Mouse (Mus musculus) limb, embryonic 11.5 days (tissue): ENCODE measurements around the gene Kif13a. TPM values are rescaled to one million over a fixed set of nuclear protein-coding genes. Genes with fewer than 3 reads are reported as not detected.

ENCODE experiments used
- ATAC-seq: fragments of 200-750 bp; cut with Nextera tagmentation; 2 replicates; pipeline ENCODE4 v1.8.0; 2017; ENCODE audit warnings: low read depth; ENCODE audit not compliant: insufficient number of reproducible peaks, low FRiP score, low TSS enrichment
- DNase-seq: peaks from one replicate; pipeline ENCODE4 v3.0.0-alpha.2; 2015; ENCODE audit warnings: low spot score
- H3K27ac ChIP-seq: fragments of 300-500 bp; sonication (generic); replicated peaks from 2 replicates; pipeline ENCODE4 v1.5.1; 2014; ENCODE audit warnings: low read depth, mild to moderate bottlenecking, low read length
- H3K27me3 ChIP-seq: fragments of 300-500 bp; sonication (generic); 2 replicates; pipeline ENCODE4 v1.6.1; 2014; ENCODE audit warnings: mild to moderate bottlenecking, low read length, mixed read lengths; ENCODE audit not compliant: control insufficient read depth, insufficient read depth
- H3K36me3 ChIP-seq: fragments of 300-500 bp; sonication (generic); 2 replicates; pipeline ENCODE4 v1.6.1; 2014; ENCODE audit warnings: mild to moderate bottlenecking, low read length, moderate library complexity, mixed read lengths; ENCODE audit not compliant: control insufficient read depth, insufficient read depth
- H3K4me1 ChIP-seq: fragments of 300-500 bp; sonication (generic); 2 replicates; pipeline ENCODE4 v1.6.1; 2014; ENCODE audit warnings: low read length, mixed read lengths; ENCODE audit not compliant: control insufficient read depth, insufficient read depth
- H3K4me2 ChIP-seq: fragments of 300-500 bp; sonication (generic); 2 replicates; pipeline ENCODE4 v1.6.1; 2014; ENCODE audit warnings: low read depth, mild to moderate bottlenecking, moderate library complexity; ENCODE audit not compliant: severe bottlenecking
- H3K4me3 ChIP-seq: fragments of 300-500 bp; sonication (generic); 2 replicates; pipeline ENCODE4 v1.5.1; 2014; ENCODE audit warnings: low read depth, low read length
- H3K9ac ChIP-seq: fragments of 300-500 bp; sonication (generic); 2 replicates; pipeline ENCODE4 v1.6.1; 2014; ENCODE audit warnings: mild to moderate bottlenecking, low read length
- H3K9me3 ChIP-seq: fragments of 300-500 bp; sonication (generic); 2 replicates; pipeline ENCODE4 v1.6.1; 2016; ENCODE audit warnings: low read length; ENCODE audit not compliant: control insufficient read depth
- WGBS: fragments of 180-500 bp; shearing (Covaris S2); extraction: QIAGEN DNeasy Blood & Tissue Kit; methylation state at CpG from one replicate; pipeline ENCODE4 v1.1.7; 2014; 5-methylcytosine and 5-hydroxymethylcytosine counted together
- polyA plus RNA-seq: library from polyadenylated mRNA; unstranded; fragments of >200 nt; fragmentation: Nextera tagmentation; extraction: Ambion mirVana; gene quantifications from 2 replicates; pipeline ENCODE4 v1.2.1, GENCODE M21; 2014

Gene Kif13a
- polyA plus RNA-seq, 1 experiment from 2014 or later: 14.2 TPM

DNA sequence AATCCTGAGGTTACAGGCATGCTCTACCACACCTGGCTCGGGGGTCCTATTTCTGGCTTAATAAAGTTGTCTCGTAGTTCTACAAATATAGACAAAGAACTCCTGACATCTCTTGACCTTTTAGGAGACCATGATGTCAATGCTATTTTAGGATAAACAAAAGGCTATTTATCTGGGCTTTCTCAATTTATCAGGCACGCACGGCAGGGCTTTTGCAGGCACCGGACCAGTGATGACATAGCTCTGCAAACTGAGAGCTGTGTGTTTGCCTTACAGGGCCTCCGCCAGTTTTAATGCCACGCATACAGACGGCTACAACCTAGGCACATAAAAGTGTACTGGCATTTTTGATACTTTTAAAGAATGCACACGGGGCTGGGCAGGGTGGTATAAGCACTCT lies 118.0 kb downstream of the Kif13a start:
- Histone ChIP-seq H3K4me2 (no peak overlapping the region), H3K27ac (no peak overlapping the region), H3K9me3 (no peaks in the 10 kb centered on the region), H3K9ac (no peak overlapping the region), H3K4me1 (no peaks in the 10 kb centered on the region), H3K36me3 (peaks cover 4% of the 10 kb centered on the region; the same call in 1 of the 2 replicates), H3K4me3 (no peak overlapping the region), H3K27me3 (no peaks in the 10 kb centered on the region)
- ATAC-seq: no peak
- 88% methylated on average over 9 of the region's 9 CpGs for WGBS
- DNase-seq: no peak

DNA sequence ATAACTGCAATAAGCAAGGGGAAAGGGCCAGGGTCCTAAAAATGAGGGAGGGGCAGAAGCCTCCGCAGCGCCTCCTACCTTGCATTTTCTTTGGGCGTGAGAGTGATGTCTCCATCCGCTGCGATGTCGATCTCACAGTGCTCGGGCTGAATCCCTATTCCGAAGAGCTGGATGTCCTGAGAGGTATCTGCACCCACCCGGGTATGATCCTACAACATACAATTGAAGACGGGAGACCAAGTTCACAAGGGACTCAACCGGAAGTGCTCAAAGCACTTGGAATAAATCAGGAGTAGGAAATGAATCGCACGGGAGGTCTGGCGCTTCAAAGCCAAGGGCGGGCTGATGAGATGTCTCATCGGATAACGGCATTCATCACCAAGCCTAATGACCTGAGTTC lies 119.1 kb downstream of the Kif13a start:
- DNase-seq (no peak), ATAC-seq (no peak)
- H3K36me3 ChIP-seq: peaks cover 4% of the 10 kb centered on the region; the same call in 1 of the 2 replicates
- no peak overlapping the region for H3K27ac ChIP-seq
- no peak overlapping the region for H3K4me3 ChIP-seq
- no peaks in the 10 kb centered on the region for H3K27me3 ChIP-seq
- no peak overlapping the region for H3K9ac ChIP-seq
- no peaks in the 10 kb centered on the region for H3K9me3 ChIP-seq
- WGBS: 96% methylated on average over 17 of the region's 17 CpGs
- H3K4me2 ChIP-seq: no peak overlapping the region
- no peaks in the 10 kb centered on the region for H3K4me1 ChIP-seq

DNA sequence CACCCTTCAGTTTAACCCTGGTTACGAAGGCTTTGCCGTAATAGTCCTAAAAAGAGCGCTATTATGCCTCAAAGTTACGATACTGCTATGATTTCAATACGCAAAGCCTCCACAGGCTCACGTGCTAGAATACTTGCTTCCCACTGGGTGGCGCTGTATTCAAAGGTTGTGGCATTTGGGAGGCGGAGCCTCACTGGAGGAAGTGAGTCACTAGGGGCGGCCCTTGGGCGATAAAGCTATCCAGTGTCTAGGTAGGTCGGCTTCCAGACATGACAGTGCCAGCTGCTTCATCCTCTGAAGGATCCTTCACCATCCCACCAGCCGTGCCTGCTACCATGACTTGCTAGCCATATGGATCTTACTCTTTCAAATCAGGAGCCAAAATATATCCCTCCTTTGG lies 119.6 kb downstream of the Kif13a start:
- no peak for ATAC-seq
- Histone ChIP-seq H3K27ac (no peak overlapping the region), H3K4me1 (no peaks in the 10 kb centered on the region), H3K4me3 (no peak overlapping the region), H3K4me2 (no peak overlapping the region), H3K9ac (no peak overlapping the region), H3K36me3 (peaks cover 4% of the 10 kb centered on the region; the same call in 1 of the 2 replicates), H3K27me3 (no peaks in the 10 kb centered on the region), H3K9me3 (no peaks in the 10 kb centered on the region)
- DNase-seq: peak; percentile 44
- 88% methylated on average over 12 of the region's 12 CpGs for WGBS

DNA sequence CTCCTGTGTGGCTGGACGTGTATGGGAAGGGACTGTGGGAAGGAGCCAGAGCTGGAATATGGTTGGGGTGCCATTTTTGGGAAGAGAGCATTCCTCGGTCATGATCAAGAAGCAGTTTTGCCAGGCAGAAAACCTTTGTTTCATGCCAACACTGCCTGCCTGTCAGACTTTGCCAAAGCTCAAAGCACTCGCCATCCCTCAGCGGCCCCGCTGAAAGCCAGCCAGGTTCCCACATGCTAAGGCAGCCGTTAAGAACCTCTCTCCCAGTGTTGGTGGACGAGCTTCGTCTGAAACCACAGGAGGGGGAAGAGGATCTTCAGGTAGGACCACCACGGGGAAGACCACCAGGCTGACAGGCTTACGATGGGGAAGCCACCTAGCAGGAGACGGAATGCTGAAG lies 121.8 kb downstream of the Kif13a start:
- Histone ChIP-seq H3K4me2 (no peak overlapping the region), H3K27ac (no peak overlapping the region), H3K9ac (no peak overlapping the region), H3K9me3 (no peaks in the 10 kb centered on the region), H3K27me3 (no peaks in the 10 kb centered on the region), H3K36me3 (peaks cover 4% of the 10 kb centered on the region; the same call in 1 of the 2 replicates), H3K4me1 (no peaks in the 10 kb centered on the region), H3K4me3 (no peak overlapping the region)
- ATAC-seq (no peak), DNase-seq (no peak)
- WGBS: 90% methylated on average over 11 of the region's 11 CpGs

DNA sequence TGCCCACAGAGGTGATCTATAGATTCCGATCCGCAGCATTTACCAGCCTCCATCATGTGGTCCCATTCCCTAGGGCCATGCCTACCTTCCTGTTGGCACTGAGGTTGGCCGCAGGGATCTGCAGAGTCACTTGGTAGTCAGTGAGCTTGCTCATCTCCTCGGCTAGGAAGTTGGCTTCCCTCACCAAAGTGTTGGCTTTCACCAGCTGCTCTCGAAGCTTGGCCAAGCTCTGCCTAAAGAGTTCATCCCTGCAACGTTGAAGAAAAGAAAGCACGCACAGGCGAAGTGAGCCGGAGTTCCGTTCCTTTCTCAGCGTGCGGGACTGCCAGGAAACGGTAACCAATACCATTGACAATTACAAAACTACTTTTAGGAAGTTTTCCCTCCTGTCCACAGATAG lies 128.5 kb downstream of the Kif13a start:
- no peaks in the 10 kb centered on the region for H3K36me3 ChIP-seq
- no peak overlapping the region for H3K9ac ChIP-seq
- no peaks in the 10 kb centered on the region for H3K9me3 ChIP-seq
- no peaks in the 10 kb centered on the region for H3K27me3 ChIP-seq
- H3K4me2 ChIP-seq: no peak overlapping the region
- H3K4me1 ChIP-seq: no peaks in the 10 kb centered on the region
- DNase-seq: no peak
- H3K27ac ChIP-seq: no peak overlapping the region
- no peak for ATAC-seq
- H3K4me3 ChIP-seq: no peak overlapping the region
- WGBS: 96% methylated on average over 13 of the region's 13 CpGs

DNA sequence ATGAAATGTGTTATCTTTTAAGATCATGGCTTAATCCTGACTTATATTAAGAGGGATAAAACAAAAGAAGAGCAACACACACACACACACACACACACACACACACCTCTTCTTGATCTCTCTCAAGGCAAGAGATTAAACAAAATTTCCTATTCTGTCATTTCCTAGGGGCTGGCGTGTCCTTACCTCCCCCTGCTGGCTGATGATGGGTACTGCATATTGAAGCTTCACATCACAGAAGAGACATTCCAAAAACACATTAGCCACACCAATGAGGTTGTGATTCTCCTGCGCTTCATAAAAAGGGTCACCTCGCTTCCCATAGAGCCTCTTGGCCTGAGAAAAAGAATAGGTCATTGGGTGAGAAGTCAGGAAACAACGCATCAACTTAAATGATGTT lies 131.5 kb downstream of the Kif13a start:
- 35% methylated on average over 4 of the region's 4 CpGs for WGBS

DNA sequence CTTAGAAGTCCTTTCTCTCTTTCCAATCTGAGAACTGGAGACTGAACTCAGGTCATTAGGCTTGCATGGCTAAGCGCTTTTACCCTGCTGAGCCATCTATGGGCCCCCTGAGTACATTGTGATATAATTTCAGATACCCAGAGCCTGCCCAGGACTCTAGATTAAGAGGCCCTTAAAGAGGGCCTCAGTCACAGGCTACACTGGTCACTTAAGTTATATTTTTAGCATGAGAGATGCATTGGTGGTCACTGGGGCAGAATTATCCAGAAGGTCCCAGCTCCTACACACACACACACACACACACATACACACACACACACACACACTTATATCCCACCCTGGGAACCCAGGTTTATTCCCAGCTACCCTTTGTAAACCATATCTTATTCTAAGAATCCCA lies 133.3 kb downstream of the Kif13a start:
- Histone ChIP-seq H3K9ac (no peak overlapping the region), H3K36me3 (no peaks in the 10 kb centered on the region), H3K4me1 (no peaks in the 10 kb centered on the region), H3K27me3 (no peaks in the 10 kb centered on the region), H3K27ac (no peak overlapping the region), H3K4me3 (no peak overlapping the region), H3K4me2 (no peak overlapping the region), H3K9me3 (no peaks in the 10 kb centered on the region)
- ATAC-seq: no peak
- WGBS: 90% methylated on average over 1 of the region's 1 CpGs
- no peak for DNase-seq

More for the DNA sequence above, 131.5 kb downstream of the Kif13a start:
- Histone ChIP-seq H3K36me3 (no peaks in the 10 kb centered on the region), H3K9me3 (no peaks in the 10 kb centered on the region), H3K4me2 (no peak overlapping the region), H3K4me1 (no peaks in the 10 kb centered on the region), H3K9ac (no peak overlapping the region), H3K27me3 (no peaks in the 10 kb centered on the region), H3K4me3 (no peak overlapping the region), H3K27ac (no peak overlapping the region)
- DNase-seq: peak; percentile 56
- no peak for ATAC-seq

DNA sequence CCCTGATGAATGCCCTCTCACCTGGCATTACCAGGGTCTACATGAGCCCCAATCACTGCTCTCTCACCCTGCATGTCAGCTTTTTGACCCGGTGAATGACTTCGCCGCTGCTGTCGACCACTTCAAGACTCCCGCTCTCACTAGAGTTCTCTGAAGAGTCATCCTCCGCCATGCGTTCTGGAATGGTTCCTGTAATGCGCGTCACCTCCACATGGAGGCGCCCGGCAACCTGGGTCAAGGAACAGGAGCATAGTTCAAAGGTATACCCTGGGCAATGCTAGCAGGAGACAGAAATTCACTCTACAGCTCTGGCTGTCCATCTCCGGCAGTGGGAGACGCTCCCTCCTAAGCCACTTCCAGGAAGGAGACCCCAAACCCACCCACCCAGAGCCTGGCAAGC lies 135.8 kb downstream of the Kif13a start:
- no peaks in the 10 kb centered on the region for H3K27me3 ChIP-seq
- no peaks in the 10 kb centered on the region for H3K4me1 ChIP-seq
- no peak overlapping the region for H3K4me2 ChIP-seq
- ATAC-seq (no peak), DNase-seq (peak; percentile 49)
- no peak overlapping the region for H3K4me3 ChIP-seq
- no peaks in the 10 kb centered on the region for H3K9me3 ChIP-seq
- no peaks in the 10 kb centered on the region for H3K36me3 ChIP-seq
- WGBS: 80% methylated on average over 13 of the region's 13 CpGs
- no peak overlapping the region for H3K27ac ChIP-seq
- H3K9ac ChIP-seq: no peak overlapping the region

DNA sequence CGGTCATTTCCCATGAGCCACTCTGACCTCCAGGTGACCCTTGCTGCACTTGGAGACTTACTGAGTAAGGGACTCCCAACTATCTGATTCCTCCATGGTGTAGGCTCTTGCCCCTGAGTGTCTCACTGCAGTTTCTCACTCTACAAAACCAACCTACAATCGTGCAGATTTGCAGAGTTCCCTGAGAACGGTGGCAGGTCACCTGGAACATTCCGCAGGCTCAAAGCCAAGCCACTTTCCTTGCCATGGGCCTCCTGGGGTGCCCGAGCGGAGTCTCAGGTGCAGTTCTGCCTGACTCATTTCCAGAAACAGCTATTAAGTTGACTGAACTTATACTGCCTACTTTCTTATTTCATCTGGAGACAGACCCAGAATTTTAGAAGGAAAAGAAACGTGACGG lies 141.2 kb downstream of the Kif13a start:
- ATAC-seq: no peak
- Histone ChIP-seq H3K36me3 (no peaks in the 10 kb centered on the region; the same call in 1 of the 2 replicates), H3K27me3 (no peaks in the 10 kb centered on the region), H3K4me1 (no peaks in the 10 kb centered on the region), H3K9ac (no peak overlapping the region), H3K4me3 (no peak overlapping the region), H3K4me2 (no peak overlapping the region), H3K9me3 (no peaks in the 10 kb centered on the region), H3K27ac (no peak overlapping the region)
- WGBS: 86% methylated on average over 8 of the region's 8 CpGs
- no peak for DNase-seq
